Mouse (Mus musculus) large intestine, adult 2 months (tissue): ENCODE results near the gene Morf4l1. TPM values are rescaled to one million over a fixed set of nuclear protein-coding genes. Genes with fewer than 3 reads are reported as not detected.
"Not testable (repeated sequence)": the region's sequence is repeated elsewhere in the genome, so short reads cannot be mapped to it uniquely, and the experiment has no call there.

ENCODE experiments used
- DNase-seq: peaks from one replicate; pipeline ENCODE4 v3.0.0-alpha.2; 2012; ENCODE audit warnings: low read depth, low spot score
- WGBS: fragments of 180-500 bp; shearing (Covaris S2); methylation state at CpG from one replicate; pipeline ENCODE4 v1.1.7; 2018; 5-methylcytosine and 5-hydroxymethylcytosine counted together
- polyA plus RNA-seq: library from polyadenylated mRNA; depleted of rRNA; stranded (reverse); fragments of >200 nt; gene quantifications from 2 replicates; pipeline ENCODE4 v1.2.3, GENCODE M21; 2012

Morf4l1 gene
- polyA plus RNA-seq, 1 experiment = 77.4 TPM

DNA sequence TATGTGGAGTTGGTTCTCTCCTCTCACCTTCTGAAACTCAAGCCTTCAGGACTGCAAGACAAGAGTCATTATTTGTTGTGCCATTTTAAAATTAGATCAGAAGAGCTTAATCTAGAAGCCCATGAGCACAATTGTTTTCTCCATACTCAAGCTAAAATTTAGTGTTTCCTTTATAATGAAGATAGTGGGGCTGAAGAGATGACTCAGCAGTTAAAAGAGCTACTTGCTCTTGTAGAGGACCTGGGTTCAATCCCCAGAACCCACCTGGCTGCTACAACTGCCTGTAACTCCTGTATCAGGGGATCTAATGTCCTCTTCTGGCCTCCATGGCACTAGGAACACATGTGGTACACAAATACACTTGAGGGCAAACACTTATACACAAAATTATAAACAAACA, 2.7 kb upstream of the Morf4l1 start:
- no peak for DNase-seq

DNA sequence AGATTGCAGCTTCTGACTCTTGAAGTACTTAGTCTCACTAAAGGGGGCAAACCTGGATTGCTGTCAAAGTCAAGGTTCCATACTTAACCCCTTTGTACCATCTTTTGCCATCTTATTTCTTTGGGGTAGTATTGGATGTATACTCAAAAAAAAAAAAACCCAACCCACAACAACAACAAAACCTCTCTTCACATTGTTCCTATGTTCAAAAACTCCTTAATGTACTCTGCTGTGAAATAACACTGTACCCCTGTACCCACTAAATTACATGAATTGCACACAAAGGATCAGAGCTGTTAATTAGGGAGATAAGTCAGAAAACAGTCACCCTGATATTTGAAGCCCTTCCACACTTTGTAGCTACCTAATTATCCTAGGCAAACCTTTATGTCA, 730 bp upstream of the Morf4l1 start:
- DNase-seq = no peak

DNA sequence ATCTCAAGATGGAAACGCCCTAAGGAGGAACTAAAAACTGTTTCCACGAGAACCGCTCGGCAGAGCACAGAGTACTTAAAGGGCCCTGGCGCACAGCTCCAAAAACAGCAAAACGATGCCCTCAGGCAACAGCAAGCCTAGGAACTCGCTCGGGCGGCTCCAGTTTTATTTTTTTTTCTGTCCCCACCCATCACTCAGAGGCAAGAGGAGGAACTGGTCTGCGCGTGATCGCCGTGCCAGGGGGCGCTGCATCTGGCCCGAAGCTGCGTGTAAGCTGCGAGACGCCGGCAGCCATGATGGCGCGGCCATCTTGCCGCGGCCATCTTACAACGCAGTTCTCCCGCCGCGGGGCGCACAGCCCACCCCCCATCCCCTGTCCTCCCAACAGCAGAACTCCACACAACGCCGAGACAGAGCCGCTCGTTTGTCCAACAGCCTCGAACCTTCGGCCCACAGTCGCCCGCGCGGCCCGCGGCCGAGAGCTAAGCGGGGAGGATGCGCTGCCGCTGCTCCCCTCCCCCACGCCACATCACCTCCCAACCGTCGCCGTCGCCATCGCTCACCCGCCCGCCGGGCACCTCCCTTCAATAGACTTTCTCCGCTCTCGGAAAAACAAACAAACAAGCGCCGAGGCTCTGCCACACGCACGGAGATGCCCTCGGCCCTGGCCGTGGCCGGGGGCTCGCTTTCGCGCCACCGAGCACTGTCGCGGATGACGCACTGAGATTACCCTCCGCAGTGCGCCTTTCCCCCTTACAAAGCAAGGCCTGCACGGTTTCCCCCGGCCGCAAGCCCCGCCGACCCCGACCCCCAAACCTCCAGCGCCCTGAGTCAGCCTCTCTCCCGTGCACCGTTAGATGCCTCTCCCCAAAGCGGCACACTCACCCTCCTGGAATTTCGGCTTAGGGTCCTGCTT, 665 bp downstream of the Morf4l1 start:
- WGBS = under 1% methylated on average over 82 of the region's 82 CpGs
- peak; percentile 61 for DNase-seq

DNA sequence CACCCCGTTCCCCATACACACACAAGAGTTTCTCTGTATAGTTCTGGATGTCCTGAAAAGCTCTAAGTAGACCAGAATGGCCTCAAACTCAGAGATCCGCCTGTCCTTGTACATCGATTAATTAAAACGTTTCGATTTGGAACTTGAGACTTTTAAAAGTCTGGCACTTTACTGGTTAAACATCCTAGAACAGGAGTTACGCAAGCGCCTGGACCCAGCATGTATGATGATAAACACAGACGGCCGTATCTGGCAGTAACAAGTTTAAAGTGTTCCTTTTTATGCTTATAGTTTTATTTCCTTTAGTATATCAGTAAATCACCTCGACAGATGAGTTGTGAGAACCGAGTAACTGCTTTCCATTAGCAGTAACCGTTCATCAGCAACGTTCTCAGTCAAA, 1.4 kb downstream of the Morf4l1 start:
- no peak for DNase-seq

DNA sequence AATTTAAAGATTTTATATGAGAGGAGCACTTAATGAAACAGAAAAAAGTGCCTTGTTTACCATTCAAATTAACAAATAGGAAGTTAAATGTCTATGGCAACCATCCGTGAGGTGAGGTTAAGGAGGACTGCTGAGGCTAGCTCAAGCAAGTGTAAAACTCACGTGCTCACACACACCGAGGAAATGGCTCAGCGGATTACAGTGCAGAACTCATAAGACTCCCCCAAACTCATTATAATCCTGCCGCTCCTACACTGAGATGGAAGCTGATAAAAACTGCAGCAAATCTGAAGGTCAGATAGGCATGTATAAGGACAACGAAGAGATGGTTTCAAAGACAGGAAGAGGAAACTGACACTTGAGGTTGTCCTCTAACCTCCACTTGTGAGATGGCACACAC, 5.2 kb downstream of the Morf4l1 start:
- 53% methylated on average over 6 of the region's 6 CpGs for WGBS
- DNase-seq = no peak

More for the DNA sequence above, 1.4 kb downstream of the Morf4l1 start:
- under 1% methylated on average over 13 of the region's 13 CpGs for WGBS

DNA sequence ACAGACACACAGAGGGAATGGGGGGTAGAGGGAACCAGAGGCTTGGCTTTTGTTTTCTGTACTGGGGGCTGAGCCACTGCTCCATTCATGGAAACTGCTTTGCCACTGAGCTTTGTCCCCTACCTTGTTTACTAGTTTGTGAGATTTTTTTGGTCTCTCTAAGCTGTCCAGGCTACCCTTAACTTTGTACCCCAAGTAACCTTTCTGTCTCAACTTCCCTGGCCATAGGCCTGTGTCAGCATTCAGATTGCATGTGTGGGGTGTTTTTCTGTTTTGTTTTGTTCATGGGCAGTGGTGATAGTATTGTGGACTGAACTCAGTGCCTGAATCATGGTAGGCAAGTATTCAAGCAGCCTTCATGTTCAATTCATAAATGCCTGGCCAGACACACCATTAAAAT, 6.3 kb downstream of the Morf4l1 start:
- no peak for DNase-seq

DNA sequence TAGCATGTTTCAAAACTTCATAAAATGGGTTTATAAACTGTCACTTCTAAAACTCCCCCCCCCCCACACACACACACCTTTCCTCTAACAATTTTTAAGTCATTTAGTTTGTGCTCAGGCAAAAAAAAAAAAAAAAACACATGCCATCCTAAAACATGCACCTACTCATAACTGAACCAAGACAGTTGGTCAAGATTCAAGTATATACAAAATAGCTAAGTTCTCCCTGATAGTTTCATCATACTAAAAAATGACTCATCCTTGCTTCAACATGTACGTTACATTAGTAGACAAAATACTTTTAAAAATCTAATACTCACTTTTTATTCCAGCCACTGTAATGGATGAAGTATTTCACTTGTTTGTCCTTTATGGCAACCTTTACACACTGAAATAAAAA, 7.7 kb downstream of the Morf4l1 start:
- 64% methylated on average over 1 of the region's 1 CpGs for WGBS
- no peak for DNase-seq

DNA sequence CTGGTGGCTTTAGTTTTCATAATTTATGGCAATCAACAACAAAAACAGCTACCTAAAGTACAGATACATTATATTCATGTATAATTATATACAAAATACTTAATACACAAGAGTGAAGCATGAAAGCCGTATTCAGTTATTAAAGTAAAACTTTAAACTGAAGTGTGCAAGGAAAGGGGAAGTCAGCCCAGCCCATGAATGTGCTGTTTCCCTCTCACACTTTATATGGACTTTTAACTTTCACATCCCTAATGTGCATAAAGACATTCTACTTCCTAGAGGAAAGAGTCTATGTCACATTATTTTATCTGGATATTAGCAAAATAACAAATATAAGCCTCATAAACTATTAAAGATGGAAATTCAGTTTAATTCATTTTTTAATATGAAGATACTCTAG, 9.1 kb downstream of the Morf4l1 start:
- WGBS = 47% methylated on average over 1 of the region's 1 CpGs
- no peak for DNase-seq

DNA sequence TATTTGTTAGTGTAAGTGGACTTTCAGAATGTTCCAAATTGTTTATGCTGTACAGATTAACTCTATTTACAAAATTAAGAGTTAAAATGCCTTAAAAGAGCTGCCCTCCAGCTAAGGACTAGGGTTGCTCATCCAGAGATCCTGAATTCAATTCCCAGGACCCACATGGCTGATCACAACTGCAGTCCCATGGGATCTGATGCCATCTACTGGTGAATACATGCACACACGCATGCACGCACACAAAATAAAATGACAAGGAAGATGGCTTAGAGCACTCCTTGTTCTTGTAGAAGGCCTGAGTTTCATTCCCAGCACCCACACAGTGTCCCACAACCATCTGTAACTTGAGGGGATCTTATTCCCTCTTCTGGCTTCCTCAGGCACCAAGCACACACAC, 13.8 kb downstream of the Morf4l1 start:
- no peak for DNase-seq
- 71% methylated on average over 2 of the region's 2 CpGs for WGBS

DNA sequence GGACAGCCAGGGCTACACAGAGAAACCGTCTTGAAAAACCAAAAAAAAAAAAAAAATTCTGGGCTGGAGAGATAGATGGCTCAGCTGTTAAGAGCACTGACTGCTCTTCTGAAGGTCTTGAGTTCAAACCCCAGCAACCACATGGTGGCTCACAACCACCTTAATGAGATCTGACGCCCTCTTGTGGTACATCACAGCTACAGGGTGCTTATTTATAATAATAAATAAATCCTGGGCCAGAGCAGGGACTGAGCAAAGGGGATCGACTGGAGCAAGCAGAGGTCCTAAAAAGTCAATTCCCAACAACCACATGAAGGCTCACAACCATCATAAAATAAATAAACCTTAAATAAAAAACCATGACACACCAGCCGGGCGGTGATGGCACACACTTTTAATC, 15.6 kb downstream of the Morf4l1 start:
- DNase-seq = no peak
- 76% methylated on average over 5 of the region's 5 CpGs for WGBS

DNA sequence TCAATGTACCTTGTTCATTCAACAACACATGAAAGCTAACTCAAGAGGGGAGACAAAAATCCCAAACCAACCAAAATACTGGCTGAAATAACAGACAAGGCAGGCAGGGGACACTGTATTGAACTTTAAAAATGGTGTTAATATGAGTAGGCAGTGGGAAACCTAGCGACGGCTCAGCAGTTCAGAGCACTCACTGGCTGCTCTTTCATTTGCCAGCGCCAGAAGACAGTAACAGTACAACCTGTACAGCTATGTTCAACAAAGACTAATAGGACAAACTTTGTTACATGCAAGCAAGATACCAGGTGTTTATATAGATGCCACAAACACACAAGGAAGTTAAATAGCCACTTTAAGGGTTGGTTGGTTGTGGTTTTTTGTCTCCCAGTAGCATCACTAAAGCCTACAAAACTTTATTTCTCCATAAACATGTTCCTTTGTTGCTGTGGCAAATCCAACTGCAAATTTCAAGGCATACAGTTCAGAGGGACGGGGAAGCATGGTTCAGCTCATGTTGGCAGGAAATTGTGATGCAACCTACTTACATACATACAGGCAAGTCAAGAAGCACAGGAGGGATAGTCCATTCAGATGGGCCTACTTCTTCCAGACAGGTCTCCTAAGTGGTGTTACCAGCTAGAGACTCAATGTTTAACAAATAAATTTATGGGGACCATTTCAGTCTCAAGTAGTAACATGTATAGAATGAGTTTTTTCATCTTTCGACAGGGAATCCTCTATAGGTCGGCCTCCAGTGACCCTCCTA, 25.1 kb downstream of the Morf4l1 start:
- 93% methylated on average over 6 of the region's 6 CpGs for WGBS
- no peak for DNase-seq

DNA sequence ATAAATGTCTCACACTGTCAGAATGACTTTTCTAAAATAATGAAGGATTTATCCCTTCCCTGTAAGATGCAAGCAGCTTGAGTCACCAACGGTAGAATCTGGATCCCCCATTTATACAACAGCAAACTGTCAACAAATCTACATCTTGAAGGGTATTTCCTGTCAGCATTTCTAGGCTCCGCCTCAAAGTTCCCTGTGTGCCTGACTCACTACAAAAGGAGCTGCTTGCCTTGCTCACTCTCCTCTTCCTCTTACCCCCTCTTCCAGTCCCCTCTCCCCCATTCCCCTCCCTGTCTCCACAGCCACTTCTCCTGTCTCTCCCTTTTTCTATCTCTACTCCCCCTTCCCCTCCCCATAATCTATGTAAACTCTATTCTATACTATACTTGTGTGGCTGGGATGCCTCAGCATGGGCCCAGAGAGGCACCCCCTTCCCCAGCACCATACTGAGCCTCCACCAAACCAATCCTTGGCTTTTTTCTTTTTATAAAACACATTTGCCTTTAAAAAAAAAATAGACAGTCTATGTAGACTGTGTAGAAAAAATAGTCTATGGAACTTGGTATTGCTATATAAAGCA, 26.6 kb downstream of the Morf4l1 start:
- no peak for DNase-seq
- 85% methylated on average over 2 of the region's 2 CpGs for WGBS

DNA sequence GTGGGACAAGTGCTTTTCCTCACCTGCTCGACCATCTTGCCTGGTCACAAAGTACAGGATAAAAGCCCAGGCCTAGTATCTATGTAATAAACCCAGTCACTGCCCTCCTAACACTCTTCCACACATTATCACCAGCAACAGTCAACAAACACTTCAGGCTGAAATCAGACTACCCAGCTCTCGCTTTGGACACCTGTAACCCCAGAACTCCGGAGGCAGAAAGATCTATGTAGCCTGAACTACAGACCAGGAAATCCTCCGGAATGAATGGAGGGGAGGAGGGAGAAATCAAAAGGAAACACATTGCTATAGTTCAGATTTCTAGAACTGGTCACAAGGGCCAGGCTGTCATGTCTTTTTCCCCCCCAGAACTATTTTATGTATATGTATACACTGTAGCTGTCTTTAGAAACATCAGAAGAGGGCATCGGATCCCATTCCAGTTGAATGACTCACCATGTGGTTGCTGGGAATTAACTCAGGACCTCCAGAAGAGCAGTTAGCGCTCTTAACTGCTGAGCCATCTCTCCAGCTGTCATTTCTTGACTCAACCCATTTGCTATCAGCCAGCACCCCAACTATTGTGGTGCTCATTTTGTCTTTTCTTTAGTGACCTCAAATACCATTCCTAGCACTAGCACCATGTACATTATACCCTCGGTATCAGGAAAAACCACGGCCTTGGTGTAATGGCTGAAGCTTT, 29.7 kb downstream of the Morf4l1 start:
- DNase-seq = no peak
- 79% methylated on average over 8 of the region's 8 CpGs for WGBS

DNA sequence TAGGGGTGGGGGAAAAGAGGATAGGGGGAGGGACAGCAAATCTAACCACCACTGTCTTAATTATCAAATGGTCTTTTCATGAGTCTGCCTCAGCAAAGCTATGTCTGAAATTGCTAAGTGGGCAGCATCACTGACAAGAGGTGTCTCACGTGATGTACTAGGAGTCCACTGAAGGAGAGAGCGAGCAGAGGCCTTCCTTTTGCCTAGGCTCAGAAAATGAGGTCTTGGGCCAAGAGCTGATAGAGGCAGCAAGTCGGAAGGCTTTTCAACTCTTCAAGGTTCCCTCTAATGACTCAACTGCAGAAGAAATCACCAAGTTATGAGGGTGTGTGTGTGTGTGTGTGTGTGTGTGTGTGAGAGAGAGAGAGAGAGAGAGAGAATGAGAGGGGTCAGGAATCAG, 30.4 kb downstream of the Morf4l1 start:
- no peak for DNase-seq
- 81% methylated on average over 3 of the region's 3 CpGs for WGBS

DNA sequence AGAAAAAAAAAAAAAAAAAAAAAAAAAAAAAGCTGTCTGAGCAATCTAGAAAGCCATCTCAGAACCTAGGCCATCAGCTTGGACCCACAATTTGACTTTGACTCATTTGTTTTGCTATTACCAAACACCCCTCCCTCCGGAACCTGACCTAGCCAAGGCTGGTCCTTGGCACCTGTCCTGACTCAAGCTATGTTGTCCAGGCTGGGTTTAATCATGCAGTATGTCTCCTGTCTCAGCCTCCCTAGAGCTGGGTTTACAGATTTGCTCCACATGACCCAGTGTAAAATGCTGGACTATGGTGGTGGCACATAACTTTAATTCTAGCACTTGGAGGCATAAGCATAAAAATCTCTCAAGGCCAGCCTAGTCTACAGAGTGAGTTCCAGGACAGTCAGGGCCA, 31.6 kb downstream of the Morf4l1 start:
- DNase-seq = no peak
- 57% methylated on average over 1 of the region's 1 CpGs for WGBS

DNA sequence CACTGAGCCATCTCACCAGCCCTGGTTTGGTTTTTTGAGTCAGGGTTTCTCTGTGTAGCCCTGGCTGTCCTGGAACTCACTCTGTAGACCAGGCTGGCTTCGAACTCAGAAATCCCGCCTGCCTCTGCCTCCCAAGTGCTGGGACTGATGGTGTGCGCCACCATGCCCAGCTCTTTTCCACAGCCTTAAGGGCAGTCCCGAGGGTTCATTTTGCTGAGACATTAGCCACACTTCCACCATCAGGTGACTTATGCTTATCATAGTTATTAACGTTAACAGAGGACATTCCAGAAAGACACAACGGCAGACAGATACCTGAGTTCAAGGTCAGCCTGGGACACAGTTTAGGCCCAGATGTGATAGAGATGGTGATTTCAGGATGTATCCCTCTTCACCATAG, 32.6 kb downstream of the Morf4l1 start:
- DNase-seq = not testable (repeated sequence)
- WGBS = 77% methylated on average over 6 of the region's 6 CpGs

DNA sequence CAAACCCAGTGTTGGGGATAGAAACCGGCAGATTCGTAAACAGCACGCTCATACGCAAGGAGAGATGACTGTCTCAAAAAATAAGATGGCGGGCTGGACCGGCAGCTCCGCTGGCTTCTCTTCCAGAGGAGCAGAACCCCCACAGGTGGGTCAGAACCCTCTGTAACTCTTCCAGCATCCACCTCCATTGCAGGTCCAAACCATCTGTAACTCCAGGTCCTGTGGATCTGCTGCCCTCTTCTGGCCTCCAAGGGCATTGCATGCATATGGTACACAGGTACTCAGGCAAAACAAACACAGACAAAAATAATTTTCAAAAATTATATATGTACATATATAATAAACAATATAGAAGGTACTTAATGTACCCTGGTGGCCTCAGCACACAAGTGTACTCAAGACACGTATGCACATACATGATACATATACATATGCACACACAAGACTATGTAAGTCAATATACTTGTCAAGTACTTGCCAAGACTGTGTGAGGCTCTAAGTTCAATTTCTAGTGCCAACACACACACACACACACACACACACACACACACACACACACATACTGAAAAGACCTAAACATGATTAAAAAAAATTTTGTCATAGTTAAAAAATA, 37.6 kb downstream of the Morf4l1 start:
- 63% methylated on average over 8 of the region's 8 CpGs for WGBS
- DNase-seq = peak; percentile 21

DNA sequence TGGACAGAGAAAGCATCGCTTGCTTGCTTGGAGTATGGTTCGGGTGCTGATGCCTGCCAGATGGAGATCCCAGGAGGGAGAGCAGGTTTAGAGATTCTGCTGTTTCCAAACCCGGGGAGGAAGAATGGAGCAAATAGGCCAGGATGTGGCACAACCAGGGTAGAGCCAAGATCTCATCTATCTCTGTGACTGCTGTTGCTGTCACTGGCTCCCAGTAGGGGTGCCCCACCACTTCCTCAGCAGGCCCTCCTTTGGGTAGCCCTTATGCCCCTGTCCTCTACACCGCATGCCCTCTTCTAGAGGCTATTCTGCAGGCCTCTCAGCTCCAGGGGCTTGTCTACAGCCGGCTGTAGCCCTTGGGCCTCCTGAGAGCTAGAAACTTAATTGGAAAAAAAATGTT, 38.4 kb downstream of the Morf4l1 start:
- no peak for DNase-seq
- WGBS = 93% methylated on average over 5 of the region's 5 CpGs

DNA sequence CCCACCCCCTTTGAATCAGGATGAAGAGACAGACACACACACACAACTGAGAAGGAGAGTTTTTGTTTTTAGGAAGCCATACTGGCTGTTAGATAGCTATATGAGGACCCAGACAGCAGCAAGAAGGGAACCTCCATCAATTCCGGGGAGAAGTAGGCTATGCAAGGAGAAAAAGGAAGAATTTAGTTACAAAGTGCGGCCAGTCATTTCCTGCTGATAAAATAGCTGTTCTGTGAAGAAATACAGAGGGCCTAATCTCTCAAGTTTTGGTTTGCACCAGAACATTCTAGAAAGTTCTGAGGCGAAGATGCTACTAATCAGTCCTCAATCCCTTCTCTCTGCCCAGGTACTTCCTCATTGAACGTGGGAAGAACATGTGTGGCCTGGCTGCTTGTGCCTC, 39.2 kb downstream of the Morf4l1 start:
- 76% methylated on average over 4 of the region's 4 CpGs for WGBS
- DNase-seq = no peak

DNA sequence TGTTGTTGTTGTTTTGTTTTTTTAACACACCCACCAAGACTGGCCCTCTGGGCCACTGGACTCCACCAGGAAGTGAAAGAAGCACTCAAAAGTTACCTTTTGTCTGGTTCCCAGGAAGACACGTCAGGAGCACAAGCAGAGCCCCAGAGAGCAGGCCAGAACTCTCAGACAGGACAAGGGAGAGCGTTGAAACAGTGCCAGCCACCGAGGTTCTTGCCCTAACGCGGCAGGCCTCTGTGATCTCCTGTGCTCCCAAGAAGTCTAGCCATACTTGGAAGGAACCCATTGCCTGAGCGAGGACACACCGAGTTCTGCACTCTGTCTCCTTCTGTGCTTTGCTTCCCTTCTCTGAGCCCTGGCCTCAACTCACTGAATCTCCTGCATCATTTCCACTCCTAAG, 44.4 kb downstream of the Morf4l1 start:
- 71% methylated on average over 7 of the region's 7 CpGs for WGBS
- no peak for DNase-seq
